Mouse (Mus musculus): Measurements from ENCODE around the gene Guk1.

DNA sequence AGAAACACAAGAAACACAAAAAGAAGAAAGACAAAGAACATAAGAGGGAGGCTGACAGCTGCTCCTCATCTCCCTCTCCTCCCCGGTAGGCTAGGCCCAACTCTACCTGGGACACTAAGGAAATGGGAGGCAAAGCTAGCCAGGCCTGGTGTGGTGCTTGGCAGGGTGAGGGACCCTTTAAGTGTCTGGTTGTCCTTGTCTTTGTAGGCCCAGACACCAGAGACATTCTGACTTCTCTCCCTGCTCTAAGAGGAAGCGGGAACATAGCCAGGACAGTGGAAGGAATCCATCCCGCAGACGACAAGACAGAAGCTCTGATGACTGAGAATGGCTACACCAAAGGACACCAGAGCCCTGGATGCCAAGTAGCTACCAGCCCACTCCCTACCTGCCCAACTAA, 18.0 kb upstream of the Guk1 start:
- TF ChIP-seq CTCF (conservative IDR thresholded peaks at IDR 0.05; ENCODE audit: low read length) (no peak), POU5F1 (IDR thresholded peaks at IDR 0.05; ENCODE audit: borderline replicate concordance, low read length) (no peak), NANOG (IDR thresholded peaks at IDR 0.05; ENCODE audit: borderline replicate concordance, low read length) (no peak)

Measured in E14TG2a.4 (cell line).